Mouse (Mus musculus): Measurements from ENCODE around the gene Hvcn1. TPM values are rescaled to one million over a fixed set of nuclear protein-coding genes. Genes with fewer than 3 reads are reported as not detected.

The Hvcn1 gene
- polyA plus RNA-seq, 1 experiment = 5.7 TPM

DNA sequence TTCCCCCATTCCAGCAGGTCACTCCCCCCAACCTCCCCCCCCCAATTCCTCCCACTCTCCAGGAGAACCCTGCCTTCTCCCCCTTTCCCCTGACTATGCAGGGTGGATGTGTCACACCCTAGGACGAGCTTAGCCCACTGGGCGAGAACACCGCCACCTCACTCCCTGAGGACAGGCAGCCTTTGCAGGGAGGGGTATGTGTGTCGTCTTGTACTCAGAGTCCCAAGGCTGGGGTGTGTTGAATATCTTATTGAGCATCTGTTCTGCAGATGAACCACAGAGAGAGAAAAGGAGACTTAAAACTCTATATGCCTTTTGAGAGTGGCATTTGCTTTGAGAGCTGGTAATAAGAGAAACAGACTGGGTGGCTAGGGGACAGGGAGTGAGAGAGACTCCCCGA lies 30.6 kb downstream of the Hvcn1 start:
- Histone ChIP-seq H3K4me3 (ENCODE audit: insufficient read depth, low read depth, low read length) (no peak overlapping the region), H3K27ac (replicated peaks; ENCODE audit: low read depth, low read length) (no peak overlapping the region), H3K4me1 (ENCODE audit: control insufficient read depth, insufficient read depth, insufficient read length, low read length) (no peaks in the 10 kb centered on the region)

GRCm38 (mm10) chr5:122239618-122240017 lies 33.0 kb downstream of the Hvcn1 start:
- no peak overlapping the region for H3K27ac ChIP-seq (replicated peaks; ENCODE audit: low read depth, low read length)

GRCm38 (mm10) chr5:122240521-122240920 lies 33.9 kb downstream of the Hvcn1 start:
- Histone ChIP-seq H3K4me3 (ENCODE audit: insufficient read depth, low read depth, low read length) (no peak overlapping the region), H3K27ac (replicated peaks; ENCODE audit: low read depth, low read length) (no peak overlapping the region), H3K4me1 (ENCODE audit: control insufficient read depth, insufficient read depth, insufficient read length, low read length) (no peaks in the 10 kb centered on the region)

More at GRCm38 (mm10) chr5:122239618-122240017, 33.0 kb downstream of the Hvcn1 start:
- Histone ChIP-seq H3K4me1 (ENCODE audit: control insufficient read depth, insufficient read depth, insufficient read length, low read length) (no peaks in the 10 kb centered on the region), H3K4me3 (ENCODE audit: insufficient read depth, low read depth, low read length) (no peak overlapping the region)

GRCm38 (mm10) chr5:122240989-122241388 lies 34.4 kb downstream of the Hvcn1 start:
- Histone ChIP-seq H3K4me3 (ENCODE audit: insufficient read depth, low read depth, low read length) (no peak overlapping the region), H3K27ac (replicated peaks; ENCODE audit: low read depth, low read length) (no peak overlapping the region), H3K4me1 (ENCODE audit: control insufficient read depth, insufficient read depth, insufficient read length, low read length) (no peaks in the 10 kb centered on the region)

DNA sequence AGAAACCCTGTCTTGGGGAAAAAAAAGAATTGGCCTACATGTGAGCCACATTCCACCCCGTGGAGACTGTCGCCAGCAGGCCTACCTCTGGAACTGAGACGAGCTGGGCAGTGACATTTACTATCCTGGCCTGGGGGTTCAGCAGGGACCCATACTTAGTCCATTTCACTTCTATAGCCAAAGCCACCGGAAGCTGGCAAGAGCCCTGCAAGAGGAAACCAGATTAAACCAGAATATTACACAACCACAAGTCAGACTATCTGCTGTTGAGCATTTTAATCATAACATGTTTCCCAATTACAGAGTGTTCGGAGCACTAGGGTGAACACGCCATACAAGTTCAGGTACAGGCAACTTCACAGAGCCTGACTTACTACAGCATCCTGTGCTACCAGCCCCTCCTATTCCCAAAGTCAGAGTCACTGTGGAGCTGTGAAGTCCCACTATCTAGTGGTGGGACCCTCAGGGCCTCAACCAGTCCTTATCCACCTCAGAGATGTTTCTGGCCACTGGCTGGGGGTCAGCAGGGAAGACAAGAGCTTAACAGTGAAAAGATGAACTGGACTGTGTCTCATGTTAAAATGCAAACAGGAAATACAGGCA lies 36.0 kb downstream of the Hvcn1 start:
- H3K27ac ChIP-seq (replicated peaks; ENCODE audit: low read depth, low read length) = no peak overlapping the region; the same call in 1 of the 2 replicates
- H3K4me3 ChIP-seq (ENCODE audit: insufficient read depth, low read depth, low read length) = no peak overlapping the region
- no peaks in the 10 kb centered on the region for H3K4me1 ChIP-seq (ENCODE audit: control insufficient read depth, insufficient read depth, insufficient read length, low read length)

DNA sequence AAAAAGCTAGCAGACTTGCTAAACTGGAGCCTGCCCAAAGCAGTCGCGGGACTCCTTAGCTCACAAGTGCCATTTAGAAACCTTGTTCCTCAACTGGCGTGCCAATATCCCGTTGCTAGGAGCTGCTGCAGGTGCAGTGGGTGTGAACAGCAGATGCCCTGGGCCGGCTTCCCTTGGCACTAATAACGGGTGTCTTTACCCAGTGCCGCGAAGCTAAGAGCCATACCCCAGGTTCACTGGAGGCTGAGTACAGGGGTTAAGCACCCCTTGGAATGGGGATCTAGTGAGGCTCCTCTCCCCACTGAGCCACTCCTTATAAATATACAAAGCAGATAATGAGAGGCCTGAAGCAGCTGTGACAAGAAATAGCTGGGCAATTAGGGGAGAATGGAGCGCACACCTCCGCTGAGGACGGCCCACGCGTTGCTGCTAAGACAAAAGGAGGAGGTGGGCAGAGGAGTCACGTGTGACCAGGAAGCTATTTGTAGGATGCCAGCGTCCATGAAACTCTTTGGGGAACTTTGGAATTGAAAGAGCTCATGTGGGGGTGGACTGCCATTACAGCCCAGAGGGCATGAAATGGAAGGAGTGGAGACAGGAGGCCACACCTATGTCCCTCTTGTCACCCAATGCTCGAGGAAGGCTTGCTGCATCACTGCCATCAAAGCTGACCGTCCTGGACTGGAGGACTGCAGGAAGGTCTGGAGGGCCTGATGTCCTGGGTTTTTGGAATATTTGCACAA lies 37.3 kb downstream of the Hvcn1 start:
- Histone ChIP-seq H3K4me3 (ENCODE audit: insufficient read depth, low read depth, low read length) (no peak overlapping the region), H3K4me1 (ENCODE audit: control insufficient read depth, insufficient read depth, insufficient read length, low read length) (no peaks in the 10 kb centered on the region), H3K27ac (replicated peaks; ENCODE audit: low read depth, low read length) (no peak overlapping the region)

GRCm38 (mm10) chr5:122245186-122245585 lies 38.6 kb downstream of the Hvcn1 start:
- no peaks in the 10 kb centered on the region for H3K4me1 ChIP-seq (ENCODE audit: control insufficient read depth, insufficient read depth, insufficient read length, low read length)

GRCm38 (mm10) chr5:122246547-122247167 lies 40.1 kb downstream of the Hvcn1 start:
- H3K4me1 ChIP-seq (ENCODE audit: control insufficient read depth, insufficient read depth, insufficient read length, low read length) = no peaks in the 10 kb centered on the region
- H3K27ac ChIP-seq (replicated peaks; ENCODE audit: low read depth, low read length) = no peak overlapping the region
- H3K4me3 ChIP-seq (ENCODE audit: insufficient read depth, low read depth, low read length) = no peak overlapping the region

More at GRCm38 (mm10) chr5:122245186-122245585, 38.6 kb downstream of the Hvcn1 start:
- H3K27ac ChIP-seq (replicated peaks; ENCODE audit: low read depth, low read length) = no peak overlapping the region
- H3K4me3 ChIP-seq (ENCODE audit: insufficient read depth, low read depth, low read length) = no peak overlapping the region

DNA sequence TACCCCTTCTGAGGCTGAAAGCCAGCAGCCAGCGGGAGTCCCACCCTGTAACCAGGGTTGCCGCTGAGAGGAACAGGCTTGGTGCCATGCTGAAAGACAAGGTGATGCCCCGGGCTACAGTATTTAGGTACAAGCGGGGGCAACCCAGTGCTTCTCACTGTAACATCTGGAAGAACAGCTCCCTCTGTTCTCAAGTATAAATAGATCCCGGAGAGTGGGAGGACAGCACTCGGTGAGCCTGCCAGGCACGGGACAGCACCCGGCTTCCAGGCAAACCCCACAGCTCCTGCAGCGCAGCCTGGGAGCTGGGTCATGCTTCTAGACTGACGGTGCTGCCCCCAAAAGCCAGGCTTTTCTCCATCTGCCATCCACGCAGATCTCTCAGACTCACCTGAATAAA lies 40.9 kb downstream of the Hvcn1 start:
- Histone ChIP-seq H3K4me1 (ENCODE audit: control insufficient read depth, insufficient read depth, insufficient read length, low read length) (no peaks in the 10 kb centered on the region), H3K27ac (replicated peaks; ENCODE audit: low read depth, low read length) (no peak overlapping the region), H3K4me3 (ENCODE audit: insufficient read depth, low read depth, low read length) (no peak overlapping the region)

GRCm38 (mm10) chr5:122247934-122248333 lies 41.3 kb downstream of the Hvcn1 start:
- Histone ChIP-seq H3K27ac (replicated peaks; ENCODE audit: low read depth, low read length) (no peak overlapping the region), H3K4me1 (ENCODE audit: control insufficient read depth, insufficient read depth, insufficient read length, low read length) (no peaks in the 10 kb centered on the region), H3K4me3 (ENCODE audit: insufficient read depth, low read depth, low read length) (no peak overlapping the region)

GRCm38 (mm10) chr5:122249281-122249680 lies 42.7 kb downstream of the Hvcn1 start:
- Histone ChIP-seq H3K4me1 (ENCODE audit: control insufficient read depth, insufficient read depth, insufficient read length, low read length) (no peaks in the 10 kb centered on the region), H3K27ac (replicated peaks; ENCODE audit: low read depth, low read length) (no peak overlapping the region), H3K4me3 (ENCODE audit: insufficient read depth, low read depth, low read length) (no peak overlapping the region)

GRCm38 (mm10) chr5:122251895-122252606 lies 45.4 kb downstream of the Hvcn1 start:
- no peak overlapping the region for H3K4me3 ChIP-seq (ENCODE audit: insufficient read depth, low read depth, low read length)
- no peak overlapping the region for H3K27ac ChIP-seq (replicated peaks; ENCODE audit: low read depth, low read length)
- no peaks in the 10 kb centered on the region for H3K4me1 ChIP-seq (ENCODE audit: control insufficient read depth, insufficient read depth, insufficient read length, low read length)

- H3K27ac ChIP-seq (replicated peaks; ENCODE audit: low read depth, low read length) = no peak overlapping the region
- no peak overlapping the region for H3K4me3 ChIP-seq (ENCODE audit: insufficient read depth, low read depth, low read length)
These were observed 51.6 kb downstream of the Hvcn1 start for GRCm38 (mm10) chr5:122258027-122258741.

DNA sequence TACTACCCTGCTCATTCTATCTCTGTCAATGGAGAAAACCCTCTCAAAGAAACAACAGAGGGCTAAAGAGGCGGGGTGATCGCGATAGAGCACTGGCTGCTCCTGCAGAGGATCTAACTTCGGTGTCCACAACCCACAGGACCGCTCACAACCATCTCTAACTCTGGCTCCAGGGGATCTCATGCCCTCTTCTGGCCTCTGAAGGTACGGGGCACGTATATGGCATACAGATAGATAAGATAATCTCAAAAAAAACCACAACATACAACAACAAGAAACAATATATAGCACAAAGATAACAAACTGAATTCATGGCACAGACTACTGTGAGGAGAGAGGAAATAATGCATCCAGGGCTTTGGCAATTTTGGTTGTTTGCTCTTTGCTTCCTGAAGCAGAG lies 55.5 kb downstream of the Hvcn1 start:
- no peak overlapping the region for H3K27ac ChIP-seq (replicated peaks; ENCODE audit: low read depth, low read length)
- H3K4me3 ChIP-seq (ENCODE audit: insufficient read depth, low read depth, low read length) = no peak overlapping the region
- H3K4me1 ChIP-seq (ENCODE audit: control insufficient read depth, insufficient read depth, insufficient read length, low read length) = no peaks in the 10 kb centered on the region

More at GRCm38 (mm10) chr5:122258027-122258741, 51.6 kb downstream of the Hvcn1 start:
- H3K4me1 ChIP-seq (ENCODE audit: control insufficient read depth, insufficient read depth, insufficient read length, low read length) = no peaks in the 10 kb centered on the region

Measured in brown adipose tissue, adult 24 weeks (tissue).